Mouse (Mus musculus) CD4-positive helper T cell, adult 2 months (primary cell): ENCODE data around the gene Bcl2a1b.
"Not testable (repeated sequence)": the region's sequence is repeated elsewhere in the genome, so short reads cannot be mapped to it uniquely, and the experiment has no call there.

ENCODE experiments used
- DNase-seq: peaks from one replicate; pipeline ENCODE4 v3.0.0-alpha.2; 2012; ENCODE audit warnings: low read depth, missing footprints, low spot score

The Bcl2a1b gene

DNA sequence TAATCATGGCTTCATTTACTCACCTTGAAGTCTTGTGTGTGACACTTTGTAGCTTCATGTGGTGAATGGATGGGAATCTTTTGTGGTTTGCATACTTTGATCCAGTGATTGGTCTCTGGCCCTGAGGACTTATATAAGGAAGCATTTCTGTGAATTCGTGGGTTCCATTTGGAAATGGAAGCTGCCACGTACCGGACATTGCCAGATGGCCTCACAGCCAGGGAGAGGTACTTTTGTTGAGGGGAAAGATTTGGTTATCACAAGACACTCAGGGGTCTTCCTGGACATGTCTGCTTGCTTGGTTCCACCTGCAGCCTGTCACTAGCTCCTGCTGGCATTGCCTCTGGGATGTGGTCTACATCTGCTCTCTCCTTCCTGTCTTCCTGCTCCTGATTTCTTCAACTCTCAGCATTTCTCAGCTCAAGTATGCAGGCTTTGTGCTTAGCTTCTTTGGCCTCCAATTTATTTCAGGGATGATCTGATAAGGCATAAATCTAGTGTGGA, 41.6 kb downstream of the Bcl2a1b start:
- DNase-seq: not testable (repeated sequence)

DNA sequence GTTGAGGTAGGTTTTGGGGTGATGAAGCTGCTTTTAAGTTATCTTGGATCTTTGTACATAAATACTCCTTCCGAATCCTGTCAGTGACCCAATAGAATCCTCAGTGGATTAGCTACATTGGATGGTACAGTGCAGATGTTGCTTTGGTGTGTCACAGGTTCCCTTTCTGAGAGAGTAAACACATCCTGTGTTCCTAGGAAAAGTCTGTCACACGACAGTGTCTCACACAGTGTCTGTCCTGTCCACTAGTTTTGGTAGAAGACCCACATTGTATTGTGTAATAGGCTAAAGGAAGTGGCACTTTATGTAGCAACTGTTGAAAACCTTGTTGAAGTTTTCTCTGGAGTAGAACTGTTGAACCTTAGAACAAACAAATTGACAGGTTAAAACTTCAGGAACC, 54.4 kb downstream of the Bcl2a1b start:
- DNase-seq: no peak

DNA sequence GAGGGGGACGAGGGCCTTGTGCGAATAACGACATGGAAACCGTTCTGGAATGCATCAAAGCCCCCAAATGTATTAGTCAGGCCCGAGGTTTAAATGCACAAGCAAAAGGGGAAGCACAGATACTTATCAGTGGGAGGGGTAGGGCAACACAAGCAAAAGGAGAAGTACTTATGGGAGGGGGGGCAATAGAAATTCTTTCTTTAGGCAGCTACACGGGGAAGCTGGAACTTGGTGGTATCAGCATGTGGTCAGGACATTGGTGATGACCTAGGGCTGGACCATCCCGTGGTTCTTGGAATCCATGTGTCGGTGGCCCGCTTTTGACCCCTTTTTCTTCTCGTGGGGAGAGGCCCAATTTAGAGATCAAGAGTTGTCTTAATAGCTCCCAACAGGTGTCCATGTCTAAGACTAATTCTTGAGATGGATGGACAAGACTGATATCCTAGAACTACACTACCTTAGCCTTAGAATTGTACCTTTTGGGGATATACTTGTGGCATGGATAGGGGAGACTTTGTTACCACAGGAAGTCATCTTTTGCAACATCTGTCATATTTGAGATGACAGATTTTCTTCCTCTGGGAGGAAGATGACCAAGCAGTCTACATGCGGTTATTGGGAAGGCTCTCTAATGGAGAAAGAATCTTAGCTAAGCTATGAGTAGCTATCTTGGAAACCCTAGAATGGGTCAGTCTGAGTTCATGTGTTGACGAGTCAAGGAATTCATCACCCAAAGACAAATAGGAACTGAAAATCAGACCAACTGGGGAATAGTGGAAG, 57.7 kb downstream of the Bcl2a1b start:
- DNase-seq: no peak
